Mouse (Mus musculus): ENCODE results near the gene Rnaset2b. TPM values are rescaled to one million over a fixed set of nuclear protein-coding genes. Genes with fewer than 3 reads are reported as not detected.
"Not testable (repeated sequence)": the region's sequence is repeated elsewhere in the genome, so short reads cannot be mapped to it uniquely, and the experiment has no call there.

Rnaset2b gene
- polyA plus RNA-seq, 1 experiment from 2014 or later = 116 TPM

GRCm38 (mm10) chr17:7033192-7034166 is 63.0 kb downstream of the Rnaset2b start:
- WGBS = 61% methylated on average over 3 of the region's 17 CpGs
- not testable (repeated sequence) for H3K9me3 ChIP-seq; H3K27ac ChIP-seq; H3K4me3 ChIP-seq; H3K9ac ChIP-seq; H3K4me1 ChIP-seq (replicated peaks); H3K36me3 ChIP-seq; H3K27me3 ChIP-seq; H3K4me2 ChIP-seq
- ATAC-seq (ENCODE audit: low FRiP score) = 0 out of 2 replicates have a peak, but pooled peaks have one; percentile 46

Other genes starting within 250 kb of the Rnaset2b start
- gene Ezr, start 187.8 kb upstream of the Rnaset2b start, polyA plus RNA-seq (2015; fragmentation: Nextera tagmentation; extraction: Ambion mirVana) = 53.9 and 94.4 TPM in 2 replicates
- gene Rsph3b, start 22.0 kb upstream of the Rnaset2b start, polyA plus RNA-seq (2015; fragmentation: Nextera tagmentation; extraction: Ambion mirVana) = 51.8 and 56.4 TPM in 2 replicates
- 49.4 and 51.7 TPM in 2 replicates for gene Tagap1, start 9.5 kb upstream of the Rnaset2b start, polyA plus RNA-seq (2015; fragmentation: Nextera tagmentation; extraction: Ambion mirVana)
- 0.19 and 0.26 TPM in 2 replicates for gene Gm49721, start 8.3 kb downstream of the Rnaset2b start, polyA plus RNA-seq (2015; fragmentation: Nextera tagmentation; extraction: Ambion mirVana)
- not detected in 2 replicates for gene Gm1604a, start 54.9 kb downstream of the Rnaset2b start, polyA plus RNA-seq (2015; fragmentation: Nextera tagmentation; extraction: Ambion mirVana)
- 21.2 and 22.1 TPM in 2 replicates for gene Rps6ka2, start 199.5 kb downstream of the Rnaset2b start, polyA plus RNA-seq (2015; fragmentation: Nextera tagmentation; extraction: Ambion mirVana)

Measured in hindbrain, embryonic 13.5 days (tissue).